Mouse (Mus musculus) megakaryocyte, embryonic 14.5 days (primary cell): ENCODE measurements around the gene Hs3st4. TPM values are rescaled to one million over a fixed set of nuclear protein-coding genes. Genes with fewer than 3 reads are reported as not detected.

Experiments used
- H3K27me3 ChIP-seq: replicated peaks from 2 replicates; pipeline ENCODE3; 2012; ENCODE audit warnings: inconsistent platforms
- H3K36me3 ChIP-seq: replicated peaks from 2 replicates; pipeline ENCODE3; 2012; ENCODE audit warnings: low read length, inconsistent platforms, mixed read lengths
- H3K4me1 ChIP-seq: 2 replicates; pipeline ENCODE4 v1.6.1; 2012; ENCODE audit warnings: inconsistent platforms
- H3K4me3 ChIP-seq: replicated peaks from 2 replicates; pipeline ENCODE3; 2012; ENCODE audit warnings: moderate library complexity, mild to moderate bottlenecking, inconsistent platforms
- H3K9me3 ChIP-seq: 2 replicates; pipeline ENCODE4 v1.6.1; 2012; ENCODE audit warnings: inconsistent platforms
- FLI1 ChIP-seq: IDR thresholded peaks from 2 replicates; pipeline ENCODE4 v1.6.1; 2012; ENCODE audit warnings: low read length, inconsistent platforms, mixed read lengths
- GATA1 ChIP-seq: IDR thresholded peaks from 3 replicates; pipeline ENCODE4 v1.6.1; 2012; ENCODE audit warnings: mixed read lengths, low read length, inconsistent platforms, borderline replicate concordance
- polyA plus RNA-seq: library from polyadenylated mRNA; stranded (reverse); fragments of >175 nt; gene quantifications from 2 replicates; pipeline ENCODE4 v1.2.3, GENCODE M21; 2012; ENCODE audit warnings: low replicate concordance; ENCODE audit not compliant: insufficient read depth

Hs3st4 gene
- polyA plus RNA-seq, 1 experiment = not detected

GRCm38 (mm10) chr7:124270734-124271133 lies 288.1 kb downstream of the Hs3st4 start:
- Histone ChIP-seq H3K27me3 (no peaks in the 10 kb centered on the region), H3K4me1 (no peaks in the 10 kb centered on the region), H3K9me3 (0 out of 2 replicates have a peak, but pooled peaks cover 4% of the 10 kb centered on the region), H3K36me3 (no peaks in the 10 kb centered on the region), H3K4me3 (no peak overlapping the region)
- TF ChIP-seq FLI1 (no peak), GATA1 (no peak)

GRCm38 (mm10) chr7:124289873-124290272 lies 307.2 kb downstream of the Hs3st4 start:
- Histone ChIP-seq H3K36me3 (no peaks in the 10 kb centered on the region), H3K4me1 (no peaks in the 10 kb centered on the region), H3K27me3 (no peaks in the 10 kb centered on the region), H3K9me3 (no peaks in the 10 kb centered on the region), H3K4me3 (no peak overlapping the region)
- no peak for TF ChIP-seq GATA1
- no peak for TF ChIP-seq FLI1

GRCm38 (mm10) chr7:124319451-124319850 lies 336.8 kb downstream of the Hs3st4 start:
- Histone ChIP-seq H3K27me3 (no peaks in the 10 kb centered on the region), H3K9me3 (0 out of 2 replicates have a peak, but pooled peaks cover 2% of the 10 kb centered on the region), H3K36me3 (no peaks in the 10 kb centered on the region), H3K4me3 (no peak overlapping the region), H3K4me1 (no peaks in the 10 kb centered on the region)
- no peak for TF ChIP-seq GATA1
- no peak for TF ChIP-seq FLI1

GRCm38 (mm10) chr7:124335635-124336034 lies 353.0 kb downstream of the Hs3st4 start:
- TF ChIP-seq FLI1 (no peak), GATA1 (no peak)
- Histone ChIP-seq H3K9me3 (peaks cover 6% of the 10 kb centered on the region; the same call in 1 of the 2 replicates), H3K36me3 (no peaks in the 10 kb centered on the region), H3K4me3 (no peak overlapping the region), H3K4me1 (no peaks in the 10 kb centered on the region), H3K27me3 (no peaks in the 10 kb centered on the region)

GRCm38 (mm10) chr7:124341510-124341909 lies 358.8 kb downstream of the Hs3st4 start:
- Histone ChIP-seq H3K27me3 (no peaks in the 10 kb centered on the region), H3K4me1 (no peaks in the 10 kb centered on the region), H3K4me3 (no peak overlapping the region), H3K36me3 (no peaks in the 10 kb centered on the region), H3K9me3 (peaks cover 5% of the 10 kb centered on the region; the same call in 1 of the 2 replicates)
- TF ChIP-seq FLI1 = no peak
- TF ChIP-seq GATA1 = no peak

- Histone ChIP-seq H3K4me1 (no peaks in the 10 kb centered on the region), H3K36me3 (no peaks in the 10 kb centered on the region), H3K4me3 (no peak overlapping the region), H3K9me3 (peaks cover 13% of the 10 kb centered on the region), H3K27me3 (no peaks in the 10 kb centered on the region)
- no peak for TF ChIP-seq FLI1
- no peak for TF ChIP-seq GATA1
Measured at GRCm38 (mm10) chr7:124347218-124348017, 364.7 kb downstream of the Hs3st4 start.

GRCm38 (mm10) chr7:124354035-124354434 lies 371.4 kb downstream of the Hs3st4 start:
- no peak for TF ChIP-seq GATA1
- TF ChIP-seq FLI1 = no peak

GRCm38 (mm10) chr7:124358068-124358467 lies 375.4 kb downstream of the Hs3st4 start:
- H3K4me3 ChIP-seq = no peak overlapping the region
- no peak for TF ChIP-seq GATA1
- TF ChIP-seq FLI1 = no peak
- no peaks in the 10 kb centered on the region for H3K9me3 ChIP-seq
- no peaks in the 10 kb centered on the region for H3K36me3 ChIP-seq
- no peaks in the 10 kb centered on the region for H3K4me1 ChIP-seq
- no peaks in the 10 kb centered on the region for H3K27me3 ChIP-seq

More at GRCm38 (mm10) chr7:124354035-124354434, 371.4 kb downstream of the Hs3st4 start:
- Histone ChIP-seq H3K27me3 (no peaks in the 10 kb centered on the region), H3K36me3 (no peaks in the 10 kb centered on the region), H3K4me1 (no peaks in the 10 kb centered on the region), H3K4me3 (no peak overlapping the region), H3K9me3 (peaks cover 4% of the 10 kb centered on the region; the same call in 1 of the 2 replicates)

- Histone ChIP-seq H3K4me1 (no peaks in the 10 kb centered on the region), H3K27me3 (no peaks in the 10 kb centered on the region), H3K36me3 (no peaks in the 10 kb centered on the region), H3K4me3 (no peak overlapping the region), H3K9me3 (no peaks in the 10 kb centered on the region)
- no peak for TF ChIP-seq FLI1
- no peak for TF ChIP-seq GATA1
Measured at GRCm38 (mm10) chr7:124359836-124360235, 377.2 kb downstream of the Hs3st4 start.

GRCm38 (mm10) chr7:124372297-124372696 lies 389.6 kb downstream of the Hs3st4 start:
- TF ChIP-seq FLI1 (no peak), GATA1 (no peak)
- Histone ChIP-seq H3K9me3 (peaks cover 2% of the 10 kb centered on the region; the same call in 1 of the 2 replicates), H3K27me3 (no peaks in the 10 kb centered on the region), H3K4me3 (no peak overlapping the region), H3K36me3 (no peaks in the 10 kb centered on the region), H3K4me1 (no peaks in the 10 kb centered on the region)
